Mouse (Mus musculus): ENCODE data around the gene Thbs1.
"Not testable (repeated sequence)": the region's sequence is repeated elsewhere in the genome, so short reads cannot be mapped to it uniquely, and the experiment has no call there.

The Thbs1 gene

GRCm38 (mm10) chr2:118147749-118148148 is 36.1 kb downstream of the Thbs1 start:
- DNase-seq (ENCODE audit: low read depth, low spot score): not testable (repeated sequence)

GRCm38 (mm10) chr2:118148321-118149142 is 36.9 kb downstream of the Thbs1 start:
- DNase-seq (ENCODE audit: low read depth, low spot score): no peak

- no peak for DNase-seq (ENCODE audit: low read depth, low spot score)
Measured at GRCm38 (mm10) chr2:118149855-118150563, 38.3 kb downstream of the Thbs1 start.

DNA sequence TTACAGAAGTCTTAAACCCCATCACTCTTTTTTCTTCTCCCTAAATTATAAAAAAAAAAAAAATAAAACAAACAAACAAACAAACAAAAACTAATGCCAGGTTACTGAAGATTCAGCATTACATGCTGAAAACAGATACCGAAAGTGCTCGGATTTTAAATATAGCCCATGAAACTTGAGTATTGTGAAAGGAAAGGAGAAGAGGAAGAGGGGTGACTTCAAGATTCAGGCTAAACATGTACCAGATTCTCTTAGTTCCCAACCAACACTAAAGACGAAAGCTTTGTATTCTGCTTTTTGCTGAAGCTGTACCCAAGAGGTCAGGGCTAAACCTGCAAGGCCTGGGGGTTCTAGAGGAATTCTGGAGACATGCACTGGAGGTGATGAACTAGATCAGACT is 46.4 kb downstream of the Thbs1 start:
- no peak for DNase-seq (ENCODE audit: low read depth, low spot score)

DNA sequence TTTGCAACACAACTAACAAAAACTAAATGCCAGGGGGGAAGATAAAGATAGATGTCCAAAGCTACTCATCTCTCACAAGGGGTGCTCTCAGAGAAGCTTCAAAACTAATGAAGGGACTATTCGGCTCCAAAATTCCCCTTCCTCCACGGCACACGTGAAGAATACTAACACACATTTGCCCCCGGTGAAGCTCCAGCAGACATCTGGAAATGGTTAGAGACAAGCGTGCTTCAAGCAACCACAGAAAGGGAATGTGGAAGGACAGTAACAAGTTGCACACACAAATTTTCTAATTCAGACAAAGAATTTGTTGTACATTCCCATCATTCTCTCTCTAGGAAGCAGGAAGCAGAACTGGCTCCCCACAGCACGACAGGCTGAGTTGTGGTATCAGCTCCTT is 47.5 kb downstream of the Thbs1 start:
- no peak for DNase-seq (ENCODE audit: low read depth, low spot score)

DNA sequence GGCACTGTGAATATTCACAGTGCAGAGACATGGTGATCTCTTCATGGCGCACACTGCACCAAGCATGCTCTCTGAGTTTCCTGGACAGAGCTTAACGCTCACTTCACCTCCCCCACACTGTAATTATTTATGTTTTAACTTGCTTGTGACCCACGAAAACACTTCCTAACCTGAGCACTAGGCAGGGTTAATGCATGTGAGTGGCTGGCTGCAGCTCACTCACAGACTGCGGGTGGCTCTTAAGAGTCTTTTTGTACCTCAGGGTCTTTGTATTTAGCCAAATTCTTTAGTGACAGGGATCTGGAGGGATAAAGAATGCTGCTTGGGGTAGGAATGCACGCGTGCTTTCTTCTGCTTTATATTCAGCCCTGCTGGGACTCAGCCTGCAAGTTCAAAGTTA is 48.9 kb downstream of the Thbs1 start:
- DNase-seq (ENCODE audit: low read depth, low spot score): no peak

- DNase-seq (ENCODE audit: low read depth, low spot score): no peak
Measured at GRCm38 (mm10) chr2:118160991-118161390, 49.3 kb downstream of the Thbs1 start.

GRCm38 (mm10) chr2:118162486-118162885 is 50.8 kb downstream of the Thbs1 start:
- no peak for DNase-seq (ENCODE audit: low read depth, low spot score)

DNA sequence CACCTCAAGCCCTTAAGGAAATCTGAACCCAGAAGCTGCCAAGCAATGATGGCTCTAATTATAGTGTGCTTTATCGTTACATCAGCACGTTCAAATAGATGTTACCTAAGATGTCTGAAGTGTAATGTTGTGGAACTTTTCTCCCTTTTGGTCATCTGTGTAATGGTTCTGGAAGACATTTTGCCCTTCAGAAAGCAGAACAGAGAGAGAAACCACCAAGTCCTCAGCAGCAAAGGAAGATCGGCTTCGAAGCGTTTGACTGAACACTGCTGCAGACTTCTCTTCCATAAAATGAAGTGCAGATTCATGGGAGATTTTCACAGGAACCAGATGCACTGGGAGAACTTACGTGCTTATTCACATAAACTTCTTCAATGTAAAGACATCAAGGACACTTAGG is 52.5 kb downstream of the Thbs1 start:
- no peak for DNase-seq (ENCODE audit: low read depth, low spot score)

DNA sequence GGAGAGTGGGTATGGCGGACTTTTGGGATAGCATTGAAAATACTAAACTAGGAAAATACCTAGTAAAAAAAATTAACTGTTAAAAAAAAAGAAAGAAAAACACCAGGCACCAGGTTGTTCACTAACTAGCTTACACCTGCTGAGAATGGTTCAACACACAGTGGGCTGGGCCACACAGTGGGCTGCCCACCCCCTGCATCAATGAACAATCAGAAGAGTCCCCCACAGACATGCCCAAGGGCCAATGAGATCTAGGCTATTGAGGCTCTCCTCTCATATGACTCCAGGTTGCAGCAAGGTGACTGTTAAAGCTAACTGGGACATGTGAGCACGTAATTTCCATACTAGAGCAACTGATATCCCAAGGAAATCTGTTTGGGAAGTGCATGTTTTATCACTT is 54.0 kb downstream of the Thbs1 start:
- no peak for DNase-seq (ENCODE audit: low read depth, low spot score)

DNA sequence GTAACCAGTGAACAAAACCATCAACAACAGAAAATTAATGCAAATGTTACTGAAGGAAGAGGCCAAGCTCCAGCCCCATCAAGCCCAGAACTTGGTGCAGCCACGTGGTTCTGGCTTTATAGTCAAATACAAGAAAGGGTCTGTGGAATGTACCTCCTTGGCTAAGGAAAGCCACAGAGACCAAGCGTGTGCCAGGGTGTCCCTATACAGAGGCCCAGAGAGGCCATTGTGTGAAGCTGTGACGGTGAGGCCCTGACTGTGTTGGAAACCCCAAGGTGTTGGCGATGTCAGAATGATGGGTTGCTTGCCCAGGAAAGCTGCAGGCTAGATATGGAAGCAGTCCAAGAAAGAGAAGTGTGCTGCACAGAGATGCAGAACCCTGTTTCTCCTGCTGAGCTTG is 56.1 kb downstream of the Thbs1 start:
- no peak for DNase-seq (ENCODE audit: low read depth, low spot score)

GRCm38 (mm10) chr2:118168225-118168624 is 56.5 kb downstream of the Thbs1 start:
- no peak for DNase-seq (ENCODE audit: low read depth, low spot score)

GRCm38 (mm10) chr2:118174558-118175383 is 63.1 kb downstream of the Thbs1 start:
- DNase-seq (ENCODE audit: low read depth, low spot score): peak; percentile 15
